Mouse (Mus musculus) hindbrain, embryonic 16.5 days (tissue): ENCODE measurements around the gene Alox12. TPM values are rescaled to one million over a fixed set of nuclear protein-coding genes. Genes with fewer than 3 reads are reported as not detected.
A peak's percentile ranks its signal among the peaks of the same experiment; 100 is the strongest.

Experiments used
- ATAC-seq: fragments of 200-750 bp; cut with Nextera tagmentation; 2 replicates; pipeline ENCODE4 v1.8.0; 2017; ENCODE audit warnings: moderate TSS enrichment, moderate library complexity
- H3K27ac ChIP-seq: fragments of 300-500 bp; sonication (generic); 2 replicates; pipeline ENCODE4 v1.5.1; 2014; ENCODE audit warnings: low read depth, mild to moderate bottlenecking, control low read depth, low read length, moderate library complexity
- H3K27me3 ChIP-seq: fragments of 300-500 bp; sonication (generic); replicated peaks from 2 replicates; pipeline ENCODE4 v1.6.1; 2014; ENCODE audit warnings: low read length; ENCODE audit not compliant: control insufficient read depth, insufficient read depth
- H3K36me3 ChIP-seq: fragments of 300-500 bp; sonication (generic); 2 replicates; pipeline ENCODE4 v1.6.1; 2014; ENCODE audit warnings: mild to moderate bottlenecking, low read length, moderate library complexity, mixed read lengths; ENCODE audit not compliant: control insufficient read depth, insufficient read depth
- H3K4me1 ChIP-seq: fragments of 300-500 bp; sonication (generic); 2 replicates; pipeline ENCODE4 v1.6.1; 2014; ENCODE audit warnings: low read depth, low read length; ENCODE audit not compliant: control insufficient read depth, insufficient read depth
- H3K4me2 ChIP-seq: fragments of 300-500 bp; sonication (generic); 2 replicates; pipeline ENCODE4 v1.6.1; 2014; ENCODE audit warnings: mild to moderate bottlenecking, low read length, control low read depth, moderate library complexity
- H3K4me3 ChIP-seq: fragments of 300-500 bp; sonication (generic); 2 replicates; pipeline ENCODE4 v1.5.1; 2014; ENCODE audit warnings: mild to moderate bottlenecking, low read length, control low read depth, moderate library complexity
- H3K9ac ChIP-seq: fragments of 300-500 bp; sonication (generic); 2 replicates; pipeline ENCODE4 v1.6.1; 2014; ENCODE audit warnings: low read depth, mild to moderate bottlenecking, control low read depth, low read length, moderate library complexity
- H3K9me3 ChIP-seq: fragments of 300-500 bp; sonication (generic); 2 replicates; pipeline ENCODE4 v1.6.1; 2014; ENCODE audit warnings: mild to moderate bottlenecking, low read length, moderate library complexity; ENCODE audit not compliant: control insufficient read depth
- WGBS: fragments of 180-500 bp; shearing (Covaris S2); extraction: QIAGEN DNeasy Blood & Tissue Kit; methylation state at CpG from one replicate; pipeline ENCODE4 v1.1.7; 2014; 5-methylcytosine and 5-hydroxymethylcytosine counted together
- polyA plus RNA-seq: library from polyadenylated mRNA; unstranded; fragments of >200 nt; fragmentation: Nextera tagmentation; extraction: Ambion mirVana; gene quantifications from 2 replicates; pipeline ENCODE4 v1.2.1, GENCODE M21; 2015

Gene Alox12
- polyA plus RNA-seq = 1.1 and 1.3 TPM in 2 replicates

DNA sequence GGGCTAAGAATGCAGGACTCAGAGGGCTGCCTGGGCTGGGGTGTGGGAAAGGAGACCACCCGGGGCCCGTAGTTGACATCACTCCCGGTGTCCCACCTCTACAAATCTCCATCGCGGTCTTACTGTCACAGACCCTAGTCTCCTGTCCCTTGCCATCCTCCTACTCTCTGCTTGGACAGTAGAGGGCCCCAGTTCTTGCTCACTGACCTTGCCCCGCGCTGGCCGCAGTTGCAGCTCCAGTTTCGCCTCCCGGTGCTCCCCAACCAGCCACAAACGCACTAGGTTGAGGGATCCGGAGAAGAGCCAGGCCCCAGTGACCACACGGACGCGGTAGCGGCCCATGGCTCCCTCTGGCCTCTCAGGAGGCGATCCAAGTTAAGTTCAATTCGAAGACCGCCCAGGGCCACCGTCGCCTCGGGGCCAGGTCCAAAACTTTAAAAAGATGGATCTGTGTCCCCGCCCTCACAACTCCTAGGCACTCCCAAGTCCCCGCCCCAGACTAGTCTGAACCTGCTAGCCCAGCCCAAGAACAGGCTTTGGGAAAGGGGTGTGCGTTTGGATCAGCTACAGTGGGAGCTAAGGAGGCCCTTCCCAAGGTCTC, at the start of gene Alox12:
Gene Alox12 (minus strand): TSS at position 423 of the 601 bp plus-strand sequence.
- Histone ChIP-seq H3K4me3 (peak within 1 kb of the TSS; percentile 19; the same call in 1 of the 2 replicates), H3K4me1 (peaks cover 3% of the 10 kb centered on the region; the same call in 1 of the 2 replicates), H3K27ac (no peak within 1 kb of the TSS), H3K27me3 (peaks cover 29% of the 10 kb centered on the region), H3K4me2 (peak within 1 kb of the TSS; percentile 49), H3K9me3 (no peaks in the 10 kb centered on the region), H3K36me3 (no peaks in the 10 kb centered on the region), H3K9ac (no peak within 1 kb of the TSS; the same call in 1 of the 2 replicates)
- ATAC-seq = no peak
- 3% methylated on average over 25 of the region's 25 CpGs for WGBS

DNA sequence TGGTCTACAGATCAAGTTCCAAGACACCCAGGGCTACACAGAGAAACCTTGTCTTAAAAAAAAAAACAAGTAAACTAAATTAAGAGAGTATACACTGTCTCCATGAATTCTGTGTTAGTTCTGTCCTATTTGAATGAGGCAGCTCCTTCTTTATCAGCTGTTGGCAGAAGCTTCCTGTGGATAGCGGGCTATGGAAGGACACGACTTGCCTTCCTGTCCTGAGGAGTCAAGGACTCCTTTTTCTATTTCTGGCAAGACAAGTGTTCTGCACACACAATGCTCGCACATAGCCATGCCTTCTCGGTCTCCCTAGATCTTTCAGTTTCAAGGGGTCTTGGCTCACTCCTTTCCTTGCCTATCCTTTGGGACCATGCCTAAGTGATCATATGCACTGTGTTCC, 47.1 kb upstream of the Alox12 start:
- WGBS = 93% methylated on average over 4 of the region's 4 CpGs
- no peak overlapping the region for H3K4me3 ChIP-seq
- H3K4me1 ChIP-seq = no peaks in the 10 kb centered on the region
- ATAC-seq = no peak
- no peak overlapping the region for H3K27ac ChIP-seq
- H3K36me3 ChIP-seq = no peaks in the 10 kb centered on the region
- peaks cover 2% of the 10 kb centered on the region; the same call in 1 of the 2 replicates for H3K9me3 ChIP-seq
- H3K27me3 ChIP-seq = no peaks in the 10 kb centered on the region
- H3K9ac ChIP-seq = no peak overlapping the region
- H3K4me2 ChIP-seq = no peak overlapping the region

DNA sequence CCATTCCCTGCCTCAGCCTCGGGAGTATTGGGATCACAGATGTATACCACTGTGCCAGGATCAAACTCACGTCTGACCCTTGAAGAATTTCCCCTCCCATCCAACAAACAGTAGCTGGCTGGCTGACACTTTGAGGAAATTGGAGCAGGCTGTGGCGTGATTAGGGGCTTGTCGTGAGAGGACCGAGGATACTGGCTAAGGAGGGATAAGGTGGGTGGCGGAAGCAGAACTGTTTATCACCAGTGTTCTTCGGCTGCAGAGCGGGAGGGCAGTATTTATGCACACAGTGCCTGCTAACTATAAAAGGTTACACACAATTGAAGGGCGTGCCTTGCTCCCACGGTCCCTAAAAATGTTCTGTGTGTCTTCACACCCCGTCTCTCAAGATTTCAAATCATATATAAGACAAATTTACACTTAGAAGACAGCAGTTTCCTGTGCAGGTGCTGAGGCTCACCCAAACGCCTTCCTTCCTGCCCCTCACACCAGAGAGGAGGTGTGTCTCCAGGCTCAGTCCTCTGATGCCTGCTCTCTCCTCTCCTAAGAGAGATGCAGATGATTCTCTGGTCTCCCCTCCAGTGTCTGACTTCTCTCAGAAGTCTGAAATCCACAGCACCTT, 42.8 kb upstream of the Alox12 start:
- Histone ChIP-seq H3K9me3 (peaks cover 2% of the 10 kb centered on the region; the same call in 1 of the 2 replicates), H3K9ac (no peak overlapping the region), H3K4me3 (no peak overlapping the region), H3K36me3 (no peaks in the 10 kb centered on the region), H3K27me3 (no peaks in the 10 kb centered on the region), H3K4me1 (no peaks in the 10 kb centered on the region), H3K4me2 (no peak overlapping the region), H3K27ac (no peak overlapping the region)
- ATAC-seq = no peak
- WGBS = 71% methylated on average over 12 of the region's 12 CpGs

- Histone ChIP-seq H3K4me3 (no peak overlapping the region), H3K36me3 (no peaks in the 10 kb centered on the region), H3K27ac (no peak overlapping the region), H3K9ac (no peak overlapping the region), H3K9me3 (peaks cover 2% of the 10 kb centered on the region; the same call in 1 of the 2 replicates), H3K4me1 (no peaks in the 10 kb centered on the region), H3K4me2 (no peak overlapping the region), H3K27me3 (no peaks in the 10 kb centered on the region)
- WGBS = 67% methylated on average over 4 of the region's 4 CpGs
- no peak for ATAC-seq
Observed at GRCm38 (mm10) chr11:70297405-70297804, 42.3 kb upstream of the Alox12 start.

DNA sequence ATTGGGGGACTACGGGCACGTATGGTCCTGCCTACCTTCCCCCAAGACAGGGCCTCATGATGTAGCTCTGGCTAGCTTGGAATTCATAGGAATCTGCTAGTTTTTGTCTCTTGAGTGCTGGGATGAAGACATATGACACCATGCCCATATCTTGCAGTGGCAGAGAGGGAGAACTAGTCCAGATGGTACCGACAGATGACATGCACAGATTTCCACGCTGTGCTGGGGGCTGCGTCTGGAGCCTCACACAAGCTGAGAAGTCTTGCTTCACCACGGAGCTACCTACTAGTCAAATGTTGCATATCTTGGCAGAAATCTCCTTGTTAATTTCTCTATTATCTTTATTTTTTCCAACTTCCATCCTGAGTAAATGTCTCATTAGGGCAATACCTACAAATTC, 38.7 kb upstream of the Alox12 start:
- H3K9me3 ChIP-seq = no peaks in the 10 kb centered on the region
- no peaks in the 10 kb centered on the region for H3K27me3 ChIP-seq
- H3K4me2 ChIP-seq = no peak overlapping the region
- no peak overlapping the region for H3K27ac ChIP-seq
- H3K9ac ChIP-seq = no peak overlapping the region
- no peaks in the 10 kb centered on the region for H3K36me3 ChIP-seq
- ATAC-seq = no peak
- 0 out of 2 replicates have a peak, but pooled peaks cover 2% of the 10 kb centered on the region for H3K4me1 ChIP-seq
- WGBS = 75% methylated on average over 6 of the region's 6 CpGs
- H3K4me3 ChIP-seq = no peak overlapping the region

- Histone ChIP-seq H3K36me3 (no peaks in the 10 kb centered on the region), H3K27me3 (no peaks in the 10 kb centered on the region), H3K4me2 (no peak overlapping the region), H3K4me3 (no peak overlapping the region), H3K27ac (no peak overlapping the region), H3K9me3 (no peaks in the 10 kb centered on the region), H3K9ac (no peak overlapping the region), H3K4me1 (0 out of 2 replicates have a peak, but pooled peaks cover 2% of the 10 kb centered on the region)
- ATAC-seq = no peak
- 87% methylated on average over 6 of the region's 6 CpGs for WGBS
Observed at GRCm38 (mm10) chr11:70291235-70291634, 36.1 kb upstream of the Alox12 start.

DNA sequence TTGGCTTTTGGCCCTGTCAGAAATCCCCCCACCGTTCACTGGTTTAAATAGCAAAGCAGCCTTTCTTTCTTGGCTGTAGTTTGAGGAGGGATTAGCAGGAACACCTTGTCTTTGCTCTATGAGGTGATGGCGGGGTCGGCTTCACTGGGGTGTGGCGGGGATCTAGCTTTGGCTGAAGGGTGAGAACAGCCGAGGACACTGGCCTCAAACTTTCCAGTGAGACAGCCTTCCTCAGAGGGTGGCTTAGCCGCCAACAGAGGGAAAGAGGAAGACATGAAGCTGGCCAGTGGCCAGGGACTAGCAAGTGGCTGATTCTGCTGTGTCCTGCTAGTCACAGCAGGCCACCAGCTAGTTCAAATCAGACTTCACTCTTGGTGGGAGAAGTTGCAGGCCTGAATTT, 34.1 kb upstream of the Alox12 start:
- ATAC-seq = no peak
- 44% methylated on average over 6 of the region's 6 CpGs for WGBS
- H3K27me3 ChIP-seq = no peaks in the 10 kb centered on the region
- 0 out of 2 replicates have a peak, but pooled peaks cover 2% of the 10 kb centered on the region for H3K4me1 ChIP-seq
- H3K4me2 ChIP-seq = no peak overlapping the region
- H3K9ac ChIP-seq = 0 out of 2 replicates have a peak overlapping the region, but pooled peaks have one; percentile 14
- H3K4me3 ChIP-seq = no peak overlapping the region
- H3K36me3 ChIP-seq = no peaks in the 10 kb centered on the region
- no peaks in the 10 kb centered on the region for H3K9me3 ChIP-seq
- H3K27ac ChIP-seq = no peak overlapping the region

DNA sequence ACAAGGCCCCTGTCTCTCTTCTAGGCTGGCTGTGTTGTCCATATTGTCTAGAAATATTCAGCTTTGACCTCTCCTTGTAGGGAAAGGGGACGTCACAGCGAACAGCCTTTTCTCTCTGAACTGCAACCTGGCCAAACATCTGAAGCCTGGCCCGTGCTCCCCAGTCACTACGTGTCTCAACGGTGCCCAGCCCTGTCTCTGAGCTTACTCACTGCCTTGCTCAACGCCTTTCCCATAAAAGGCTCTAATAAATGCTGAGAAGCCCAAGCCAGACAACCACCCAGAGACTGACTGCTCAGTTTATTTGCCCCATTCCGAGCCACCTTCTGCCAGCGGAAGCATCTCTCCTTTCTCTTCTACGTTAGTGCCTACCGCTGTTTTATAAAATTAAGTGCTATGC, 32.9 kb upstream of the Alox12 start:
- Histone ChIP-seq H3K9me3 (no peaks in the 10 kb centered on the region), H3K27me3 (no peaks in the 10 kb centered on the region), H3K4me2 (no peak overlapping the region), H3K4me3 (no peak overlapping the region), H3K36me3 (no peaks in the 10 kb centered on the region), H3K9ac (no peak overlapping the region), H3K27ac (no peak overlapping the region), H3K4me1 (0 out of 2 replicates have a peak, but pooled peaks cover 2% of the 10 kb centered on the region)
- ATAC-seq = no peak
- WGBS = 88% methylated on average over 10 of the region's 10 CpGs

DNA sequence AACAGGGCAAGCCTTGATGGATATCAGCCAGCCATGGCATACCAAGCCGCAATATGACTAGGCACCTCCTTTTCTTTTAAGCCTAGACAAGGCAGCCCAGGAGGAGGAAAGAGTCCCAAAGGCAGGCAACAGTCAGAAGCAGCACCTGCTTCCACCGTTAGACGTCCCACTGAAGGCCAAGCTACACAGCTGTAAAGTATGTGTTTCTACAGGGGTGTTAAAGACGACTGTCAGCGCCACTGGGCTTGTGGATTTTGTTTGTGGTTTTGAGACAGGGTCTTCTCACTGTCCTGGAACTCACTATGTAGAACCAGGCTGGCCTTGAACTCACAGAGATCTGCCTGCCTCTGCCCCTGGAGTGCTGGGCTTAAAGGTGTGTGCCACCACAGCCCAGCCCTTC, 30.5 kb upstream of the Alox12 start:
- no peak for ATAC-seq
- H3K27ac ChIP-seq = no peak overlapping the region
- H3K27me3 ChIP-seq = no peaks in the 10 kb centered on the region
- 81% methylated on average over 5 of the region's 5 CpGs for WGBS
- H3K4me1 ChIP-seq = 0 out of 2 replicates have a peak, but pooled peaks cover 2% of the 10 kb centered on the region
- H3K36me3 ChIP-seq = no peaks in the 10 kb centered on the region
- no peak overlapping the region for H3K4me2 ChIP-seq
- no peaks in the 10 kb centered on the region for H3K9me3 ChIP-seq
- no peak overlapping the region for H3K9ac ChIP-seq
- no peak overlapping the region for H3K4me3 ChIP-seq
